Mouse (Mus musculus) lung, embryonic 14.5 days (tissue): ENCODE data around the gene Pecr. TPM values are rescaled to one million over a fixed set of nuclear protein-coding genes. Genes with fewer than 3 reads are reported as not detected.

ENCODE experiments used
- ATAC-seq: fragments of 200-750 bp; cut with Nextera tagmentation; 2 replicates; pipeline ENCODE4 v1.8.0; 2017; ENCODE audit warnings: mild to moderate bottlenecking, moderate TSS enrichment, moderate library complexity; ENCODE audit not compliant: insufficient read depth
- DNase-seq: peaks from one replicate; pipeline ENCODE4 v3.0.0-alpha.2; 2015
- H3K27ac ChIP-seq: fragments of 300-500 bp; sonication (generic); 2 replicates; pipeline ENCODE4 v1.5.1; 2014; ENCODE audit warnings: low read depth, mild to moderate bottlenecking, moderate library complexity
- H3K27me3 ChIP-seq: fragments of 300-500 bp; sonication (generic); 2 replicates; pipeline ENCODE4 v1.6.1; 2014; ENCODE audit warnings: low read length, control low read depth; ENCODE audit not compliant: insufficient read depth
- H3K36me3 ChIP-seq: fragments of 300-500 bp; sonication (generic); 2 replicates; pipeline ENCODE4 v1.6.1; 2014; ENCODE audit warnings: control low read depth; ENCODE audit not compliant: insufficient read depth
- H3K4me1 ChIP-seq: fragments of 300-500 bp; sonication (generic); 2 replicates; pipeline ENCODE4 v1.6.1; 2014; ENCODE audit warnings: antibody characterized with exemption, control low read depth; ENCODE audit not compliant: insufficient read depth
- H3K4me2 ChIP-seq: fragments of 300-500 bp; sonication (generic); 2 replicates; pipeline ENCODE4 v1.6.1; 2014; ENCODE audit warnings: mild to moderate bottlenecking
- H3K4me3 ChIP-seq: fragments of 300-500 bp; sonication (generic); 2 replicates; pipeline ENCODE4 v1.5.1; 2014; ENCODE audit warnings: low read depth, low read length
- H3K9ac ChIP-seq: fragments of 300-500 bp; sonication (generic); 2 replicates; pipeline ENCODE4 v1.6.1; 2014
- H3K9me3 ChIP-seq: fragments of 300-500 bp; sonication (generic); 2 replicates; pipeline ENCODE4 v1.6.1; 2016; ENCODE audit warnings: low read depth, low read length, control low read depth
- CTCF ChIP-seq: IDR thresholded peaks from 2 replicates; pipeline ENCODE4 v1.5.1; 2016; ENCODE audit warnings: antibody characterized with exemption, low read depth
- WGBS: fragments of 180-500 bp; shearing (Covaris S2); extraction: QIAGEN DNeasy Blood & Tissue Kit; methylation state at CpG from one replicate; pipeline ENCODE4 v1.1.7; 2014; 5-methylcytosine and 5-hydroxymethylcytosine counted together
- polyA plus RNA-seq: library from polyadenylated mRNA; unstranded; fragments of >200 nt; fragmentation: Nextera tagmentation; extraction: Ambion mirVana; gene quantifications from 2 replicates; pipeline ENCODE4 v1.2.1, GENCODE M21; 2014

Pecr gene
- polyA plus RNA-seq, 1 experiment from 2014 or later: 25.6 TPM

- H3K4me3 ChIP-seq: peak overlapping the region; percentile 33
- WGBS: 6% methylated on average over 13 of the region's 13 CpGs
- H3K9ac ChIP-seq: no peak overlapping the region
- H3K4me1 ChIP-seq: no peaks in the 10 kb centered on the region
- peaks cover 8% of the 10 kb centered on the region; the same call in 1 of the 2 replicates for H3K27me3 ChIP-seq
- no peak for TF ChIP-seq CTCF
- H3K27ac ChIP-seq: no peak overlapping the region
- peak overlapping the region; percentile 58 for H3K4me2 ChIP-seq
- H3K36me3 ChIP-seq: no peaks in the 10 kb centered on the region
- no peak for ATAC-seq
- DNase-seq: no peak
- H3K9me3 ChIP-seq: no peaks in the 10 kb centered on the region
These were observed 58.9 kb downstream of the Pecr start for GRCm38 (mm10) chr1:72225054-72225718.

GRCm38 (mm10) chr1:72220008-72220407 is 64.1 kb downstream of the Pecr start:
- H3K4me1 ChIP-seq: no peaks in the 10 kb centered on the region
- H3K9me3 ChIP-seq: no peaks in the 10 kb centered on the region
- WGBS: 26% methylated on average over 4 of the region's 4 CpGs
- ATAC-seq (no peak), DNase-seq (peak; percentile 13)
- H3K27me3 ChIP-seq: peaks cover 8% of the 10 kb centered on the region; the same call in 1 of the 2 replicates
- no peak overlapping the region for H3K27ac ChIP-seq
- H3K9ac ChIP-seq: no peak overlapping the region
- no peaks in the 10 kb centered on the region for H3K36me3 ChIP-seq
- no peak overlapping the region for H3K4me3 ChIP-seq
- peak; percentile 40 for TF ChIP-seq CTCF
- H3K4me2 ChIP-seq: no peak overlapping the region

GRCm38 (mm10) chr1:72219116-72219515 is 65.0 kb downstream of the Pecr start:
- Histone ChIP-seq H3K4me3 (no peak overlapping the region), H3K4me1 (no peaks in the 10 kb centered on the region), H3K9ac (no peak overlapping the region), H3K27ac (no peak overlapping the region), H3K36me3 (no peaks in the 10 kb centered on the region), H3K9me3 (no peaks in the 10 kb centered on the region), H3K27me3 (peaks cover 3% of the 10 kb centered on the region; the same call in 1 of the 2 replicates), H3K4me2 (no peak overlapping the region)
- ATAC-seq: no peak
- no peak for DNase-seq
- 8% methylated on average over 2 of the region's 2 CpGs for WGBS
- no peak for TF ChIP-seq CTCF

GRCm38 (mm10) chr1:72218626-72219025 is 65.5 kb downstream of the Pecr start:
- peaks cover 3% of the 10 kb centered on the region; the same call in 1 of the 2 replicates for H3K27me3 ChIP-seq
- H3K9me3 ChIP-seq: no peaks in the 10 kb centered on the region
- no peak overlapping the region for H3K27ac ChIP-seq
- H3K4me3 ChIP-seq: no peak overlapping the region
- H3K9ac ChIP-seq: no peak overlapping the region
- no peaks in the 10 kb centered on the region for H3K4me1 ChIP-seq
- 30% methylated on average over 2 of the region's 2 CpGs for whole genome bisulfite sequencing
- TF ChIP-seq CTCF: no peak
- DNase-seq (no peak), ATAC-seq (no peak)
- no peak overlapping the region for H3K4me2 ChIP-seq
- H3K36me3 ChIP-seq: no peaks in the 10 kb centered on the region

GRCm38 (mm10) chr1:72216761-72217160 is 67.4 kb downstream of the Pecr start:
- DNase-seq (no peak), ATAC-seq (no peak)
- H3K4me2 ChIP-seq: no peak overlapping the region
- 78% methylated on average over 7 of the region's 7 CpGs for WGBS
- H3K36me3 ChIP-seq: no peaks in the 10 kb centered on the region
- no peaks in the 10 kb centered on the region for H3K27me3 ChIP-seq
- no peak overlapping the region for H3K27ac ChIP-seq
- no peak overlapping the region for H3K9ac ChIP-seq
- TF ChIP-seq CTCF: no peak
- no peak overlapping the region for H3K4me3 ChIP-seq
- H3K4me1 ChIP-seq: no peaks in the 10 kb centered on the region
- no peaks in the 10 kb centered on the region for H3K9me3 ChIP-seq

- Histone ChIP-seq H3K27me3 (peaks cover 5% of the 10 kb centered on the region; the same call in 1 of the 2 replicates), H3K9ac (no peak overlapping the region), H3K36me3 (no peaks in the 10 kb centered on the region), H3K4me3 (no peak overlapping the region), H3K4me1 (no peaks in the 10 kb centered on the region), H3K27ac (no peak overlapping the region), H3K9me3 (no peaks in the 10 kb centered on the region), H3K4me2 (no peak overlapping the region)
- 61% methylated on average over 4 of the region's 4 CpGs for WGBS
- DNase-seq: no peak
- no peak for ATAC-seq
- TF ChIP-seq CTCF: no peak
These were observed 68.9 kb downstream of the Pecr start for GRCm38 (mm10) chr1:72215174-72215573.

GRCm38 (mm10) chr1:72214470-72214961 is 69.6 kb downstream of the Pecr start:
- Histone ChIP-seq H3K36me3 (no peaks in the 10 kb centered on the region), H3K4me2 (no peak overlapping the region), H3K27ac (no peak overlapping the region), H3K4me3 (no peak overlapping the region), H3K27me3 (peaks cover 5% of the 10 kb centered on the region; the same call in 1 of the 2 replicates), H3K9ac (no peak overlapping the region), H3K9me3 (no peaks in the 10 kb centered on the region), H3K4me1 (no peaks in the 10 kb centered on the region)
- TF ChIP-seq CTCF: no peak
- DNase-seq (no peak), ATAC-seq (no peak)
- 62% methylated on average over 7 of the region's 7 CpGs for WGBS
